Mouse (Mus musculus) brain, embryonic 14.5 days (tissue): Measurements from ENCODE around the gene D630039A03Rik.

ENCODE experiments used
- CTCF ChIP-seq: fragments of 200-500 bp; IDR thresholded peaks from 2 replicates; pipeline ENCODE4 v1.5.1; 2012; ENCODE audit warnings: inconsistent platforms, mild to moderate bottlenecking, moderate library complexity, borderline replicate concordance; ENCODE audit not compliant: insufficient read depth, insufficient read length; ENCODE audit errors: extremely low read depth
- POLR2A ChIP-seq: fragments of 200-500 bp; IDR thresholded peaks from 2 replicates; pipeline ENCODE4 v1.6.1; 2012; ENCODE audit warnings: mild to moderate bottlenecking, inconsistent platforms, borderline replicate concordance; ENCODE audit not compliant: poor library complexity, insufficient read depth, insufficient read length, severe bottlenecking; ENCODE audit errors: extremely low read depth

DNA sequence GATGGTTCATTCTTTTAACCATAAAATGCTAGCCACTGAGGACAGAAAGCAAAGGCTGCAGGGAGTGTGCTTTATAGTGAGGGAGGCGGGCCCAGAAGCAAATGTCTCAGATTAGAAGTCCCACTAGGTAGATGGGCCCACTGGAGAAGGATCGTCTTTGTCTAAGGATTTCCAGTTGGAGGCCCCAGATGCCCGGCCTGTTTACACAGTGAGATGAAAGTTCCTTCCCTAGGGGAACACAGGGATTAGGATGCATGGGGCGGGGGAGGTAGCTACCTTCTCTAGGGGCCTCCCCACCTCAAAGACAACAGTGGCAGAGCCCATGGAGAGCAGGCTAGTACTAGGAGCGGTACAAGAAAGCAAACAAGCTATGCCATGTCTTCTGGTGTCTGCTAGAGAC, 21.0 kb downstream of the D630039A03Rik start:
- TF ChIP-seq CTCF (no peak), POLR2A (no peak)
